Mouse (Mus musculus) monocyte, adult 2 months (primary cell): ENCODE results near the gene Olfr1326-ps1.

Experiments
- DNase-seq, 2 experiments: peaks; one replicate each; pipeline ENCODE4 v3.0.0; 2022; ENCODE audit warnings: low spot score in 2 of 2, low read depth in 1 of 2

Gene Olfr1326-ps1

DNA sequence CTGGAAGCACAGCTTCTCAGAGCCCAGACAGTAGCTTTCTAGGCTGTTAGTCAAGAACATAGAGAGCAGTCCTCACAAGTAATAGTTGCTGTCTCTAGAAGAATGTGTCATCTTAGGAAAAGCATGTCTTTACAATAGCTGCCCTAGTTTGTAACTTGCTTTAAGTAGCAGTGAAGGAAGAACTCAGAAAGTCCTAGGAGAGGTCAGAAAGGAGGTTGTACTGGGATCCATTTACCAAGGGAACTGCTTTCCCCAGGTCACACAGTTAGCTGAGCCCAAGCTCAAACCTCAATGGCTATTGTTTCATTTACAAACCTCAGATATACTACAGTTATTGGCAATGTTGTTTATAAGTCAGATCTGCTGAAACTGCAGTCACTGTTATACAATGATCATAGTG is at the start of gene Olfr1326-ps1:
TSS of gene Olfr1326-ps1 (minus strand) at position 101 of the 400 bp plus-strand sequence.
- DNase-seq, result no peak

DNA sequence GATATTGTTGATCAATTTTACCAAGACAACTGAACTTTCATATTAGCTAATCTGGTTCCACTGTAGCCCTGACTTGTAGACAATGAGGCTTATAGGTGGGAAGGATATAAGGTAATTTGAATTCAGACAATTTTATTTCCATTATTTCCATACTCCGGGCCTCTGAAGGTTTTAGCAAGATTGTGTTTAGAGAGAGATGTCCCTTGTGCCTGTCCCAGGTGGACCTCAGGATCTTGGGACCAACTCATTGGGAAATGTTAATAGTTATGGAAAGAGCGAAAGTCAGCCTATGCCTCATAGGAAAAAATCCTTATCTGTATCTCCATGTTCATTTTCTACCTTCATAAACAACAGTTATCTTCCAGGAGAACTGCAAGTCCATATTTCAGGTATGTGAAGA is 17.7 kb upstream of the Olfr1326-ps1 start, which contains the start of gene Olfr1325:
TSS of gene Olfr1325 (plus strand) at position 301 of the 400 bp plus-strand sequence.
- DNase-seq, result no peak
